Mouse (Mus musculus): ENCODE measurements at regions not wholly inside any gene's neighbourhood (a gene's known extent, or its start where the extent isn't known, plus 50 kb on each side); places are given as distances from the start of the nearest gene placed in this dataset.

- H3K27me3 ChIP-seq: no peaks in the 10 kb centered on the region
- no peaks in the 10 kb centered on the region for H3K9me3 ChIP-seq (replicated peaks)
- 76% methylated on average over 13 of the region's 13 CpGs for WGBS
- H3K9ac ChIP-seq: no peak overlapping the region
- H3K4me1 ChIP-seq (replicated peaks): no peaks in the 10 kb centered on the region
- H3K36me3 ChIP-seq: no peaks in the 10 kb centered on the region
- H3K27ac ChIP-seq: no peak overlapping the region
- H3K4me3 ChIP-seq: no peak overlapping the region
- H3K4me2 ChIP-seq: no peak overlapping the region
- no peak for ATAC-seq (replicated peaks; ENCODE audit: insufficient number of reproducible peaks, insufficient read depth, low FRiP score, low read depth)
These were observed 146.8 kb upstream of the Mocs1 start for GRCm38 (mm10) chr17:49281344-49281743.

GRCm38 (mm10) chr17:49282498-49282897, 145.7 kb upstream of the Mocs1 start:
- Histone ChIP-seq H3K4me3 (no peak overlapping the region), H3K9me3 (replicated peaks) (no peaks in the 10 kb centered on the region), H3K27me3 (no peaks in the 10 kb centered on the region), H3K4me1 (replicated peaks) (no peaks in the 10 kb centered on the region), H3K9ac (no peak overlapping the region), H3K36me3 (no peaks in the 10 kb centered on the region), H3K4me2 (no peak overlapping the region), H3K27ac (no peak overlapping the region)
- no peak for ATAC-seq (replicated peaks; ENCODE audit: insufficient number of reproducible peaks, insufficient read depth, low FRiP score, low read depth)
- 76% methylated on average over 10 of the region's 10 CpGs for WGBS

DNA sequence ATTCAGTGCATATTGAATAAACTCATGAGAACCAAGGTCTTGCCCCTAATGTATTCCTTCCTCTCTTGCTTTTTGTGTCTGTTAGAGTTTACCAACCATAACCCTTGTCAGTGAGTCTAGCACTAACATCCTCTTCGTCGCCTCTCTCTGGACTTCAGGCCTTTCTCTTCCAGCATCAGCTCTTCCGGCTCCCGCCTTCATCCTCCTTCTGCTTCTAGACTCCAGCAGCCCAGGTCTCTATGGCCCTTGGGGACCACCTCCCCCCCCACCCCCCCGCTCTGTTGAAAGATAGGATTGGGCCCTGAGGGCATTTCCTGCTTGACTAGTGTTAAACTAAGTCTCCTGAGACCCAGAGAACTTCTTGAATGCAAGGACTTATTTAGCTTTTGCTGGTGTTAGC, 144.7 kb upstream of the Mocs1 start:
- no peak overlapping the region for H3K9ac ChIP-seq
- H3K9me3 ChIP-seq (replicated peaks): no peaks in the 10 kb centered on the region
- WGBS: 82% methylated on average over 5 of the region's 5 CpGs
- no peak overlapping the region for H3K4me2 ChIP-seq
- no peaks in the 10 kb centered on the region for H3K27me3 ChIP-seq
- H3K4me3 ChIP-seq: no peak overlapping the region
- no peaks in the 10 kb centered on the region for H3K36me3 ChIP-seq
- no peak for ATAC-seq (replicated peaks; ENCODE audit: insufficient number of reproducible peaks, insufficient read depth, low FRiP score, low read depth)
- H3K27ac ChIP-seq: no peak overlapping the region
- H3K4me1 ChIP-seq (replicated peaks): no peaks in the 10 kb centered on the region

GRCm38 (mm10) chr17:49291636-49292035, 136.5 kb upstream of the Mocs1 start:
- Histone ChIP-seq H3K9me3 (replicated peaks) (no peaks in the 10 kb centered on the region), H3K4me2 (no peak overlapping the region), H3K27ac (no peak overlapping the region), H3K36me3 (no peaks in the 10 kb centered on the region), H3K9ac (no peak overlapping the region), H3K4me1 (replicated peaks) (no peaks in the 10 kb centered on the region), H3K4me3 (no peak overlapping the region), H3K27me3 (no peaks in the 10 kb centered on the region)
- 60% methylated on average over 3 of the region's 3 CpGs for WGBS
- no peak for ATAC-seq (replicated peaks; ENCODE audit: insufficient number of reproducible peaks, insufficient read depth, low FRiP score, low read depth)

DNA sequence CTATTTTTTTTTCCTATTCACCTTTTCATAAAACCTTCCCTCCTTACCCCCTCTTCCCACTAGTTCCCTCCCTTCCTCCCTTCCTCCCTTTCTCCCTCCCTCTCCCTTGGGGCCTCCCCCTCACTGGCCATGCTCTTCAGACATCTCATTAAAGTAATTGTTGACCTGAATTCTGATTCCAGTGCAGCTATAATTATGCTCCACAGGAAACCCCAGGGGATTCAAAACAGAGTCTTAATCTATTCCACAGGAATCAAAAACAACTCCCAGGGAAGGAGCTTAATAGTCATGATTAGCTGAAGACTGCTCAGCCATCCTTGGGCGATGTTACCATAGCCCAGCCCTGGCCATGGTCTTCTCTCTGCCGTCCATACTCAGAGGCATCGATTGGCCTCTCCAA, 123.7 kb upstream of the Mocs1 start:
- 79% methylated on average over 3 of the region's 3 CpGs for WGBS
- ATAC-seq (replicated peaks; ENCODE audit: insufficient number of reproducible peaks, insufficient read depth, low FRiP score, low read depth): no peak
- H3K4me3 ChIP-seq: no peak overlapping the region
- no peaks in the 10 kb centered on the region for H3K36me3 ChIP-seq
- no peaks in the 10 kb centered on the region for H3K27me3 ChIP-seq
- no peak overlapping the region for H3K9ac ChIP-seq
- no peak overlapping the region for H3K27ac ChIP-seq
- no peaks in the 10 kb centered on the region; the same call in 1 of the 2 replicates for H3K4me1 ChIP-seq (replicated peaks)
- H3K4me2 ChIP-seq: no peak overlapping the region
- H3K9me3 ChIP-seq (replicated peaks): no peaks in the 10 kb centered on the region

DNA sequence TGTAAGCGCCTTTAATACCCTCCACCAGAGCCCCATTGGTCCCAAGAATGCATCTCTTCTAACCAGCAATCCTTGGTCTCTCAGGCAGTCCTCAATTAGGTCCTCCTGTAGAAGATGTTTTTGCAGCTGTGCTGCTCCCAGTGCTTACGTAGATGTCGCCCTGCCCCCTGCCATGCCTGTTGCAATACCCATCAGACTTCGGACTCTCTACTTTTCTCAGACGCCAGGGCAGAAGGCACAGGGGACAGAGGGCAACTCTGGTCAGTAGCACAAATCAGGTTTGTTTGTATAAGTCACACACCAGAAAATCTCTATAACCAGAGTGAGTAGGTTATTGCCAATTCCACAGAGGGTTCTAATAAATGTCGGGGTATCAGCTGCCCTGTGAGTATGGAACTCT, 123.0 kb upstream of the Mocs1 start:
- Histone ChIP-seq H3K36me3 (no peaks in the 10 kb centered on the region), H3K27ac (no peak overlapping the region), H3K9me3 (replicated peaks) (no peaks in the 10 kb centered on the region), H3K4me1 (replicated peaks) (no peaks in the 10 kb centered on the region; the same call in 1 of the 2 replicates), H3K4me2 (no peak overlapping the region), H3K27me3 (no peaks in the 10 kb centered on the region), H3K4me3 (no peak overlapping the region), H3K9ac (no peak overlapping the region)
- no peak for ATAC-seq (replicated peaks; ENCODE audit: insufficient number of reproducible peaks, insufficient read depth, low FRiP score, low read depth)
- WGBS: 78% methylated on average over 6 of the region's 6 CpGs

GRCm38 (mm10) chr17:49309079-49309478, 119.1 kb upstream of the Mocs1 start:
- 18% methylated on average over 5 of the region's 5 CpGs for WGBS
- Histone ChIP-seq H3K27me3 (no peaks in the 10 kb centered on the region), H3K36me3 (no peaks in the 10 kb centered on the region), H3K27ac (no peak overlapping the region), H3K9ac (no peak overlapping the region), H3K9me3 (replicated peaks) (no peaks in the 10 kb centered on the region), H3K4me1 (replicated peaks) (no peaks in the 10 kb centered on the region; the same call in 1 of the 2 replicates), H3K4me3 (0 out of 2 replicates have a peak overlapping the region, but pooled peaks have one; percentile 10), H3K4me2 (peak overlapping the region; percentile 33)
- no peak for ATAC-seq (replicated peaks; ENCODE audit: insufficient number of reproducible peaks, insufficient read depth, low FRiP score, low read depth)

GRCm38 (mm10) chr17:49314196-49314595, 114.0 kb upstream of the Mocs1 start:
- Histone ChIP-seq H3K27me3 (no peaks in the 10 kb centered on the region), H3K9me3 (replicated peaks) (no peaks in the 10 kb centered on the region), H3K36me3 (no peaks in the 10 kb centered on the region), H3K4me1 (replicated peaks) (no peaks in the 10 kb centered on the region; the same call in 1 of the 2 replicates), H3K4me2 (no peak overlapping the region), H3K9ac (no peak overlapping the region), H3K27ac (no peak overlapping the region), H3K4me3 (no peak overlapping the region)
- WGBS: 72% methylated on average over 2 of the region's 2 CpGs
- no peak for ATAC-seq (replicated peaks; ENCODE audit: insufficient number of reproducible peaks, insufficient read depth, low FRiP score, low read depth)

- ATAC-seq (replicated peaks; ENCODE audit: insufficient number of reproducible peaks, insufficient read depth, low FRiP score, low read depth): no peak
These were observed 100.6 kb upstream of the Mocs1 start for GRCm38 (mm10) chr17:49327524-49327923.

GRCm38 (mm10) chr17:49335318-49335717, 92.8 kb upstream of the Mocs1 start:
- Histone ChIP-seq H3K9me3 (replicated peaks) (0 out of 2 replicates have a peak, but pooled peaks cover 3% of the 10 kb centered on the region), H3K27ac (no peak overlapping the region), H3K9ac (no peak overlapping the region), H3K4me2 (no peak overlapping the region), H3K4me1 (replicated peaks) (no peaks in the 10 kb centered on the region; the same call in 1 of the 2 replicates), H3K4me3 (no peak overlapping the region), H3K27me3 (no peaks in the 10 kb centered on the region), H3K36me3 (no peaks in the 10 kb centered on the region)
- 55% methylated on average over 5 of the region's 5 CpGs for WGBS
- no peak for ATAC-seq (replicated peaks; ENCODE audit: insufficient number of reproducible peaks, insufficient read depth, low FRiP score, low read depth)

More at GRCm38 (mm10) chr17:49327524-49327923, 100.6 kb upstream of the Mocs1 start:
- no peaks in the 10 kb centered on the region for H3K4me1 ChIP-seq (replicated peaks)
- H3K36me3 ChIP-seq: no peaks in the 10 kb centered on the region
- WGBS: 56% methylated on average over 4 of the region's 4 CpGs
- no peaks in the 10 kb centered on the region for H3K27me3 ChIP-seq
- no peak overlapping the region for H3K27ac ChIP-seq
- no peak overlapping the region for H3K4me3 ChIP-seq
- H3K9ac ChIP-seq: no peak overlapping the region
- H3K4me2 ChIP-seq: no peak overlapping the region
- no peaks in the 10 kb centered on the region for H3K9me3 ChIP-seq (replicated peaks)

GRCm38 (mm10) chr17:49337881-49338280, 90.3 kb upstream of the Mocs1 start:
- H3K9ac ChIP-seq: no peak overlapping the region
- H3K4me3 ChIP-seq: no peak overlapping the region
- no peaks in the 10 kb centered on the region for H3K36me3 ChIP-seq
- no peaks in the 10 kb centered on the region; the same call in 1 of the 2 replicates for H3K4me1 ChIP-seq (replicated peaks)
- 0 out of 2 replicates have a peak, but pooled peaks cover under 1% of the 10 kb centered on the region for H3K9me3 ChIP-seq (replicated peaks)
- H3K27me3 ChIP-seq: no peaks in the 10 kb centered on the region
- no peak overlapping the region for H3K4me2 ChIP-seq
- H3K27ac ChIP-seq: no peak overlapping the region
- WGBS: 77% methylated on average over 5 of the region's 5 CpGs
- no peak for ATAC-seq (replicated peaks; ENCODE audit: insufficient number of reproducible peaks, insufficient read depth, low FRiP score, low read depth)

GRCm38 (mm10) chr17:49342636-49343035, 85.5 kb upstream of the Mocs1 start:
- Histone ChIP-seq H3K27ac (no peak overlapping the region), H3K9me3 (replicated peaks) (no peaks in the 10 kb centered on the region), H3K36me3 (no peaks in the 10 kb centered on the region), H3K27me3 (no peaks in the 10 kb centered on the region), H3K4me1 (replicated peaks) (peaks cover 2% of the 10 kb centered on the region; the same call in 1 of the 2 replicates), H3K4me3 (no peak overlapping the region), H3K9ac (no peak overlapping the region), H3K4me2 (no peak overlapping the region)
- WGBS: 71% methylated on average over 2 of the region's 2 CpGs
- ATAC-seq (replicated peaks; ENCODE audit: insufficient number of reproducible peaks, insufficient read depth, low FRiP score, low read depth): no peak

Measured in heart, embryonic 15.5 days (tissue).